Mouse (Mus musculus): ENCODE results near the gene Crybb1. TPM values are rescaled to one million over a fixed set of nuclear protein-coding genes. Genes with fewer than 3 reads are reported as not detected.

The Crybb1 gene
- polyA plus RNA-seq, 1 experiment from 2014 or later = 2.5 TPM

DNA sequence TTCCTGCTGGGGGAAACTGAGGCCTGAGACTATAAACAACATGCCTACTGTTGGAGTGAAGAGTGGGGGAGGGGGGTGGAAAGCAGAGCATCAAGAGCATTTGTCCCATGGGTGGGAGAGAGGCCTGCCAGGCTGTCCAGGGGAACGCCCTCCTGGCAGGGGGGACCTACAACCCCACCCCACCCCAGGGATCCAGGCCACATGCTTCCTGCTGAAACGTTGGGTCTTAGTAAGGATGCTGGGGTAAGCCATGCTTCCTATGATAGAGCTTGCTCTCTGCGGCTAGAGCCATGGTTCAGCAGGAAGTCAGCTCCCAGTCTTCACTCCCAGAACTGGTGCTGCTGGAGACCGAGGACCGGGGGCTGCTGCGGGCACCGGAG, 28.6 kb downstream of the Crybb1 start:
- H3K27me3 ChIP-seq (replicated peaks; ENCODE audit: control insufficient read depth, insufficient read depth, low read length) = no peaks in the 10 kb centered on the region
- WGBS = 82% methylated on average over 6 of the region's 7 CpGs
- H3K4me2 ChIP-seq (ENCODE audit: low read length) = no peak overlapping the region
- no peaks in the 10 kb centered on the region for H3K36me3 ChIP-seq (ENCODE audit: control insufficient read depth, insufficient read depth, low read length)
- H3K4me3 ChIP-seq (ENCODE audit: low read depth, low read length) = no peak overlapping the region
- DNase-seq (ENCODE audit: low spot score) (no peak), ATAC-seq (no peak)
- no peaks in the 10 kb centered on the region for H3K4me1 ChIP-seq (ENCODE audit: control insufficient read depth, insufficient read depth, low read length)
- H3K27ac ChIP-seq (ENCODE audit: low read depth, low read length) = no peak overlapping the region
- no peak overlapping the region for H3K9ac ChIP-seq (ENCODE audit: low read length)
- no peaks in the 10 kb centered on the region for H3K9me3 ChIP-seq (replicated peaks; ENCODE audit: control insufficient read depth, low read length)

DNA sequence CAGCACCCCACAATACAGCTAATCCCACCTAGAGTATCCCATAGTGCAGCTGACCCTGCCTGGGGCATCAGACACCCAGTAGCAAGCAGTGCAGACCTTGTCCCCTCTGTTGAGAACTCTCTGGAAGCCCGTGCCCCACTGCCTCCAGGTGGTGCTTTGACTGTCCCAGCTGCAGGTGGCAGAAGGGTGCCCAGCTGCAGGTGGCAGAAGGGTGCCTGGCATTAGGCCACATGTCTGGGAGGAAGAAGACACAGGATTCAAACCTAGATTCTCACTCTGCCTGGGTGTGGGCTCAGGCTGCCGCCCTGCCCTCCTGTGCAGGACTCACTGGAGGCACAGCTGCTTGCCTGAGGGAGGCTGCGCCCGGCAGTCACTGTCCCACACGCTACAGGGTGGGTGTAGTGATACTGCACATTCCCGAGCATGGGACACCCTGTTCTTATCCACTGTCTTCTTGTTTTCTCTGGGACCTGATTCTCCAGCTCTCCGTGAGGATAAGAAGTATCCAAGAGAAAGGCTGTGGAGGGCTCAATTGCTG, 30.0 kb downstream of the Crybb1 start:
- Histone ChIP-seq H3K27ac (ENCODE audit: low read depth, low read length) (no peak overlapping the region), H3K9me3 (replicated peaks; ENCODE audit: control insufficient read depth, low read length) (no peaks in the 10 kb centered on the region), H3K36me3 (ENCODE audit: control insufficient read depth, insufficient read depth, low read length) (no peaks in the 10 kb centered on the region), H3K27me3 (replicated peaks; ENCODE audit: control insufficient read depth, insufficient read depth, low read length) (no peaks in the 10 kb centered on the region), H3K4me1 (ENCODE audit: control insufficient read depth, insufficient read depth, low read length) (no peaks in the 10 kb centered on the region), H3K9ac (ENCODE audit: low read length) (no peak overlapping the region), H3K4me3 (ENCODE audit: low read depth, low read length) (no peak overlapping the region), H3K4me2 (ENCODE audit: low read length) (no peak overlapping the region)
- ATAC-seq (no peak), DNase-seq (ENCODE audit: low spot score) (no peak)
- WGBS = 88% methylated on average over 7 of the region's 7 CpGs

DNA sequence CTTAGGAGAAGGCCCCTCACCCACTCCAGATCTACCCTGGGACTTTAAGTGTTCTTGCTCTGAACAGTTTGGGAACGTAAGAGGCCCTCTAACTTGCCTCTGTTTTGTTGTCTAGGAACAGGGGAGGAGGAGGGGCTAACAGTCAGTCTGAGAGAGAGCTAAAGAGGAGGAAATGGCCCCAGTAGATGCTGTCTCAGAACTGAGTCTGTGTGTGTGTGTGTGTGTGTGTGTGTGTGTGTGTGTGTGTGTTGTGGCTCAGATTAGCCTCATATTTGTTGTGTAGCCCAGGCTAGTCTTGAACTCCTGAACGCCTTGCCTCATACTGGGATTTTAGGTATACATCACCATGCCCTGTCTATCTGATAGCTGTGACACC, 31.0 kb downstream of the Crybb1 start:
- H3K9ac ChIP-seq (ENCODE audit: low read length) = no peak overlapping the region
- no peaks in the 10 kb centered on the region for H3K36me3 ChIP-seq (ENCODE audit: control insufficient read depth, insufficient read depth, low read length)
- no peak overlapping the region for H3K27ac ChIP-seq (ENCODE audit: low read depth, low read length)
- DNase-seq (ENCODE audit: low spot score) = no peak
- H3K9me3 ChIP-seq (replicated peaks; ENCODE audit: control insufficient read depth, low read length) = no peaks in the 10 kb centered on the region
- H3K27me3 ChIP-seq (replicated peaks; ENCODE audit: control insufficient read depth, insufficient read depth, low read length) = no peaks in the 10 kb centered on the region
- H3K4me3 ChIP-seq (ENCODE audit: low read depth, low read length) = no peak overlapping the region
- ATAC-seq = no peak
- no peak overlapping the region for H3K4me2 ChIP-seq (ENCODE audit: low read length)
- H3K4me1 ChIP-seq (ENCODE audit: control insufficient read depth, insufficient read depth, low read length) = no peaks in the 10 kb centered on the region
- WGBS = 77% methylated on average over 2 of the region's 2 CpGs

DNA sequence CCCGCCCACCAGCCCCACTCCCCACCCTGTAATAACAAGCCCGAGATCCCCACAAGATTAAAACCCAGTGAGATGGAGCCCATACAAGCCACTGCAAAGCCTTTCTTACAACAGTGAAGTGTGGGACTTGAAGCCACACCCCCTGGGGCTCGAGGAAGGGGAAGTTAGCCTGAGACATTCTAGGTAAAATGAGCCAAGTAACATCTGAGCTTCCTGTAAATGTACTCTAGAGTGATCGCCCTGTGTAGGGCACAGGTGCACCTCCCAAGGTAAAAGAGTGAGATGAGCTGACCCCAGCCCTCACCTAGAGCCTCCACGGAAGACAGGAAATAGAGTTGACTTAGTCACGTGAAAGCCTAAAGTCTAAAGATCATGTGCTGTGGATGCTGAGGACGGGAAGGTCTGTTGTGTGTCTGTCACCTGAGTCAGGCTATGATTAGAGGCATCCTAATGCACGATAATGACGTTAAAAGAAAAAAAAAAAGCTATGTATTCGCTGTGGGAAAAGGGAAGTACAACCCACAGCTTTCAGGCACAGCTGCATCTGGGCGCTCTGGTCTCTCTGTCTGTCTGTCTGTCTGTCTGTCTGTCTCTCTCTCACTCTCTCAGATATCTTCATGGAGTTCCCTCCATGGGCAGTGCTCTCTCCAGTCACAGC, 31.5 kb downstream of the Crybb1 start:
- H3K4me2 ChIP-seq (ENCODE audit: low read length) = no peak overlapping the region
- ATAC-seq (no peak), DNase-seq (ENCODE audit: low spot score) (no peak)
- H3K9ac ChIP-seq (ENCODE audit: low read length) = no peak overlapping the region
- H3K9me3 ChIP-seq (replicated peaks; ENCODE audit: control insufficient read depth, low read length) = no peaks in the 10 kb centered on the region
- H3K27ac ChIP-seq (ENCODE audit: low read depth, low read length) = no peak overlapping the region
- no peaks in the 10 kb centered on the region for H3K36me3 ChIP-seq (ENCODE audit: control insufficient read depth, insufficient read depth, low read length)
- H3K4me1 ChIP-seq (ENCODE audit: control insufficient read depth, insufficient read depth, low read length) = no peaks in the 10 kb centered on the region
- H3K27me3 ChIP-seq (replicated peaks; ENCODE audit: control insufficient read depth, insufficient read depth, low read length) = no peaks in the 10 kb centered on the region
- no peak overlapping the region for H3K4me3 ChIP-seq (ENCODE audit: low read depth, low read length)
- WGBS = 81% methylated on average over 11 of the region's 11 CpGs

DNA sequence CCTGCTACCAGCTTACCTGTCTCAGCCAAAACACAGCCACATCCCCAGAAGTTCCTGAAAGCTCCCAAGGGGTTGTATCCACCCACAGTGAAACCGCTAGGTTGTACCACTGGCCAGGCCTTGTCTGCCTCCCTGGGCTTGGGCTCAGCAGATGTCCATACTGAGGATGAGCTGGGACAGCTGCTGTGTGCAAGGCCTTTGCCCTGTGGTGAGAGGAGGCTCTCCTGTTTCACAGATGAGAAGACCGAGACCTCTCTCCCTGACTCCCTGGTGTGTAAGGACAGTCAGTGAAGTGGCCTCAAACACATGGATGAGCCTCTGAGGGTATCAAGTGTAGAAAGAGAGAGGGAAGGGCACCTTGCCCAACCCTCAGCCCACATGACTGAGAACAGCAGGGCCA, 32.0 kb downstream of the Crybb1 start:
- no peaks in the 10 kb centered on the region for H3K4me1 ChIP-seq (ENCODE audit: control insufficient read depth, insufficient read depth, low read length)

DNA sequence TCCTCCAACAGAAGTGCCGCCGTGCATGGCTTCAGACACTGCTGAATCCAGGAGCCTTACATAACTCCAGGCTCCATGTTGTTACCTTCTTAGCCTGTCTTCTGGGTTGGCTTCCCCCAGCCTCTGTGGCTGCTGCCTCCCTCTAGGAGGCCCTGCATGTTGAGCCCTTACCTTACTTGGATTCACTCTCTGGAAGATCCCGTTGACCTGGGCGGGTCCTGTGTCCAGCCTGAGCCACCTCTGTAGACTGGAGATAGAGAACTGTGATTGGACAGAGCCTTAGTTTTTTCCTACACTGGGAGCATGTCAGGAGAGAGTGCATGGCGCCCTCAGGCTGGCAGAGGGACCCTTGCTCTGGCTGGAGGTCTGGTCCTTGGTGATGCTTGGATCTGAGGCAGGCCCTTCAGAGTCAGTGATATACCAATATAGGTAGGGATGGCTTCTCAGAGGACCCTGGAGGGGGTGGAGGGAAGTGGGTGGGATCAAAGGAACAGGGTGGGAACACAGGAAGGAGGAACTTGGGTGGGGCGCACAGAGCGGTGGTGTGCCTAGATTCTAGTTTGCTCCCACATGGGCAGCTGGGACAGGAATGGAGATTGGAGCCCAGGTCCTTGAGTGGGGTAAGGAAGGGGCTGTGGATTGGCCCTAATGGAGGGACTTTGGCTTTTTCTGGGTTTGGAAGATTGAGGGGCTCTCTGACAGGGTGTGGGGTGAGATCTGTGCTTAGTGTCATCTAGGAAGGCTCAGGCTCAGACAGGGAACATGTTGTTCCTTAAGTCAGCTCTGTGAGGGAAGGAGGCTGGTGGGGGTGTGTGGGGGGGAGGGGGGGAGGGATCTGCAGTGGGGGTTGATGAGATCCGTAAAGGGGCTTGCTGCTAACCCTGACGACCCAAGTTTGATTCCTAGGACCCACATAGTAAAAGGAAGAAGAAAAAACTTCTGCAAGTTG, 32.9 kb downstream of the Crybb1 start:
- Histone ChIP-seq H3K27me3 (replicated peaks; ENCODE audit: control insufficient read depth, insufficient read depth, low read length) (no peaks in the 10 kb centered on the region), H3K4me1 (ENCODE audit: control insufficient read depth, insufficient read depth, low read length) (no peaks in the 10 kb centered on the region), H3K9ac (ENCODE audit: low read length) (no peak overlapping the region), H3K27ac (ENCODE audit: low read depth, low read length) (no peak overlapping the region), H3K9me3 (replicated peaks; ENCODE audit: control insufficient read depth, low read length) (no peaks in the 10 kb centered on the region), H3K36me3 (ENCODE audit: control insufficient read depth, insufficient read depth, low read length) (no peaks in the 10 kb centered on the region), H3K4me3 (ENCODE audit: low read depth, low read length) (no peak overlapping the region), H3K4me2 (ENCODE audit: low read length) (no peak overlapping the region)
- no peak for DNase-seq (ENCODE audit: low spot score)
- ATAC-seq = no peak
- WGBS = 86% methylated on average over 9 of the region's 9 CpGs

More for the DNA sequence above, 32.0 kb downstream of the Crybb1 start:
- no peaks in the 10 kb centered on the region for H3K36me3 ChIP-seq (ENCODE audit: control insufficient read depth, insufficient read depth, low read length)
- H3K9me3 ChIP-seq (replicated peaks; ENCODE audit: control insufficient read depth, low read length) = no peaks in the 10 kb centered on the region
- 86% methylated on average over 2 of the region's 2 CpGs for WGBS
- no peak overlapping the region for H3K4me2 ChIP-seq (ENCODE audit: low read length)
- no peaks in the 10 kb centered on the region for H3K27me3 ChIP-seq (replicated peaks; ENCODE audit: control insufficient read depth, insufficient read depth, low read length)
- no peak overlapping the region for H3K27ac ChIP-seq (ENCODE audit: low read depth, low read length)
- DNase-seq (ENCODE audit: low spot score) (no peak), ATAC-seq (no peak)
- H3K9ac ChIP-seq (ENCODE audit: low read length) = no peak overlapping the region
- no peak overlapping the region for H3K4me3 ChIP-seq (ENCODE audit: low read depth, low read length)

DNA sequence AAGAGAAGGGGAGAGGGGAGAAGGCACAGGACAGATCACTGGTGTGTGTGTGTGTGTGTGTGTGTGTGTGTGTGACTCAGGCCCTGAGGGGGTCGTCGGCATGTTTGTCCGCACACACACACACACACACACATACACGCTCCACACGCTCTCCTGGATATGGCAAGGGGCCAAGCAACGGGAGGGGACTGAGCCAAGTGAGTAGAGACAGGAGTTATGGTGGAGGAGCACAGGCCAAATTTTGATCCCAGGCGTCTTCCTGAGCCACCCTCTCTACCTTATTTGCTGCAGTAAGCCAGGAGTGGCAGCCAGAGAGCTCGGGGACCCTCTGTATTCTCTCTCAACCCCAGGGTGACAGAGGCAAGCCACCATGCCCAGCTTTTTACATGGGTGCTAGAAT, 33.6 kb downstream of the Crybb1 start:
- DNase-seq (ENCODE audit: low spot score) = peak; percentile 30
- 46% methylated on average over 8 of the region's 8 CpGs for WGBS

DNA sequence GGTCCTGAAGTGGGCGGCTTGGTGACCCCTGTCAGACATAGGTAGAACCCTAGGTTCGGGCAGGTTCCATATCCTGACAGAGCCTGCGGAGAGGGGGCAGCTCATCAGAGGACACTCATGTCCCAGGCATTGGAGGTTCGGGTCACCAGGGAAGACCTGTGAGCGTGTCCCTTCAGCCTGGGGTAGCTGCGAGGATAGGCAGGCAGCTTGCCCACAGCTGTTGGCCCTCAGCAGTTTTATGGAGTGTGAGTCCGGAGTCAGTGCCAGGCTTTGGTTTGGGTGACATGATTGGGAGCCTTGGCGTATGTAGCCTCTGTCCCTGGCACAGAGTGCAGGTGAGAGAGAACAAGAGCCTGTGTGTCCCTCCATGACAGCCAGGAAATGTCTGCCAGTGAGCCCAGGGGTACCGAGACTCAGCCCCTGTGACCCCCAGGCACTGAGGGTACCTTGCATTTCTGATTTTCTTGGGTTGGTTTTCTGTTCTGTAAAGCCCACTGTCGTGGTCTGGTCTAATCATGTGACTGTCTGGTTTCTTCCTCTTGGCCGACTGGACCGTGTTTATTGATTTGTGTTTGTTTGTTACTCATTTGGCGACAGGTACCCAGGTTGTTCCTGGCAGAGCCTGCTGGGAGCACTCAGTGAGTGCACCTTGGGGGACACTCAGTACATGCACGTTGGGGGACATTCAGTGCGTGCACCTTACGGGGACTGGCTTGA, 34.4 kb downstream of the Crybb1 start:
- no peak overlapping the region for H3K9ac ChIP-seq (ENCODE audit: low read length)
- H3K9me3 ChIP-seq (replicated peaks; ENCODE audit: control insufficient read depth, low read length) = no peaks in the 10 kb centered on the region
- no peak for DNase-seq (ENCODE audit: low spot score)
- no peak overlapping the region for H3K4me3 ChIP-seq (ENCODE audit: low read depth, low read length)
- ATAC-seq = no peak
- 84% methylated on average over 16 of the region's 16 CpGs for WGBS
- no peak overlapping the region for H3K27ac ChIP-seq (ENCODE audit: low read depth, low read length)
- H3K27me3 ChIP-seq (replicated peaks; ENCODE audit: control insufficient read depth, insufficient read depth, low read length) = no peaks in the 10 kb centered on the region
- no peaks in the 10 kb centered on the region for H3K4me1 ChIP-seq (ENCODE audit: control insufficient read depth, insufficient read depth, low read length)
- no peak overlapping the region for H3K4me2 ChIP-seq (ENCODE audit: low read length)
- no peaks in the 10 kb centered on the region for H3K36me3 ChIP-seq (ENCODE audit: control insufficient read depth, insufficient read depth, low read length)

More for the DNA sequence above, 33.6 kb downstream of the Crybb1 start:
- no peak overlapping the region for H3K4me3 ChIP-seq (ENCODE audit: low read depth, low read length)
- no peak overlapping the region for H3K9ac ChIP-seq (ENCODE audit: low read length)
- no peaks in the 10 kb centered on the region for H3K4me1 ChIP-seq (ENCODE audit: control insufficient read depth, insufficient read depth, low read length)
- no peaks in the 10 kb centered on the region for H3K27me3 ChIP-seq (replicated peaks; ENCODE audit: control insufficient read depth, insufficient read depth, low read length)
- H3K9me3 ChIP-seq (replicated peaks; ENCODE audit: control insufficient read depth, low read length) = no peaks in the 10 kb centered on the region
- H3K36me3 ChIP-seq (ENCODE audit: control insufficient read depth, insufficient read depth, low read length) = no peaks in the 10 kb centered on the region
- no peak overlapping the region for H3K27ac ChIP-seq (ENCODE audit: low read depth, low read length)
- H3K4me2 ChIP-seq (ENCODE audit: low read length) = no peak overlapping the region
- ATAC-seq = no peak

Data from forebrain, embryonic 14.5 days (tissue).